Mouse (Mus musculus) naive thymus-derived CD4-positive, alpha-beta T cell, adult 2 months (primary cell): ENCODE data around the gene Gm9507.
"Not testable (repeated sequence)": the region's sequence is repeated elsewhere in the genome, so short reads cannot be mapped to it uniquely, and the experiment has no call there.

Source experiments
- DNase-seq: peaks from one replicate; pipeline ENCODE4 v3.0.0-alpha.2; 2011; ENCODE audit warnings: low read depth

Gm9507 gene

DNA sequence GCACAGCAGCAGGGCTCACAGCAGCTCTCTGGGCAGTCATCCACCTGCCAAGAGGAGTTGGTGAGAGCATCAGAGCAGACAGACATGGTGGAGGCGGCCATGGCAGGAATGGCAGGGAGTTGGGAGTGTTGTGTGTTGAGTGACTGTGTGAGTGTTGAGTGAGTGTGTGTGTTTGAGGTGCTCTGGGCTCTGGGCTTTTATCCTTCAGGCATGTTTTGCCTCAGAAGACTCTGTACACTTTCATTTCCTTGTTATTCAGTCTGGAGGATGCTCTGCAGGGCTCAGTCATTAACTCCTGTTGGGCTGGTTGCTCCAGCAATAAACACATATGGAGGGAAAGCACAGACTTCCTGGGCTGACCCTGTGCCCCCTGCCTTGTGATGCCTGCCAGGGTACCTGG is 40.4 kb downstream of the Gm9507 start, which contains the start of gene Gm3238:
Gm3238 (minus strand) TSS at position 101 of the 400 bp plus-strand sequence.
- not testable (repeated sequence) for DNase-seq

DNA sequence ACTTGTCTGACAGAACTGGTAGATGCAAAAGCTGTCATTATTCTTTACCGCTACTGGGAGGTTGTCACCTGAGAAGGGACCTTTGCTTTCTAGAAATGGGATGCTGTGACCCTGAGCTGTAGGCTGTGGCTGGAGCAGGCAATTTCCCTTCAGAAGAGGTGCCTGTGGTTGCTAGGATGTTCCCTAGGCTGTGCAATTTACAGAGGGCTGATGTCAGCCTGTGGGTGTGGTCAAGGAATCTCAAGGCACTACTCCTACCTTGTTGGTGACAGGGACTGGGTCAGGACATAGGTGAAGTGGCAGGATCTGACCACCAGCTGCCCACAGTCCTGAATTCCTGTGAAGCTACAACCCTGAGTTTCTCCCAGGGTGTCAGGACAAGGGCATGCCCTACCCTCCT is 41.9 kb downstream of the Gm9507 start:
- no peak for DNase-seq
